Mouse (Mus musculus) large intestine, adult 2 months (tissue): Measurements from ENCODE around the gene Serping1. TPM values are rescaled to one million over a fixed set of nuclear protein-coding genes. Genes with fewer than 3 reads are reported as not detected.
"Not testable (repeated sequence)": the region's sequence is repeated elsewhere in the genome, so short reads cannot be mapped to it uniquely, and the experiment has no call there.

Source experiments
- DNase-seq: peaks from one replicate; pipeline ENCODE4 v3.0.0-alpha.2; 2012; ENCODE audit warnings: low read depth, low spot score
- WGBS: fragments of 180-500 bp; shearing (Covaris S2); methylation state at CpG from one replicate; pipeline ENCODE4 v1.1.7; 2018; 5-methylcytosine and 5-hydroxymethylcytosine counted together
- polyA plus RNA-seq: library from polyadenylated mRNA; depleted of rRNA; stranded (reverse); fragments of >200 nt; gene quantifications from 2 replicates; pipeline ENCODE4 v1.2.3, GENCODE M21; 2012; rRNA removed

The Serping1 gene
- 146 and 183 TPM in 2 replicates for polyA plus RNA-seq

DNA sequence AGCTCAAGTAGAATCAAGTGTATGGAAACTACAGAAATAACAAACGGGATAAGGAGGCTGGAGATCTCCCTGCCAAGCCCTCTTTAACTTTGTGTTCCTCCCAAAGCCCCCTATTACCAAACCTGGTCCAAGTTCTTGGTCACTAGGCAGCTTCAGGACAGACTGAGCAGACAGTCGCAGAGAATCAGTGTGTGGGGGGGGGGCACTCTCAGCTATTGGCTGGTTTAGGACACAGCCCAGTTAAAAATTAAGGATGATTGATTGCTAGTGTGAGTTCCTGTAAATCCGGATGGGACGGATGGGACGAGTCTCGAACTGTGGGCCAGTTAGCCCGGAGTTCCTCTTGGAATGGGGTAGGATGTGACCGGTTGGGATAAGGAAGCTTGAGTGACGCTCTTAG is at the start of gene Serping1:
Serping1 (minus strand) TSS at position 204 of the 400 bp plus-strand sequence.
- WGBS = 71% methylated on average over 9 of the region's 9 CpGs
- DNase-seq = no peak

GRCm38 (mm10) chr2:84823237-84823636 is 48.0 kb upstream of the Serping1 start:
- WGBS = 24% methylated on average over 2 of the region's 2 CpGs

DNA sequence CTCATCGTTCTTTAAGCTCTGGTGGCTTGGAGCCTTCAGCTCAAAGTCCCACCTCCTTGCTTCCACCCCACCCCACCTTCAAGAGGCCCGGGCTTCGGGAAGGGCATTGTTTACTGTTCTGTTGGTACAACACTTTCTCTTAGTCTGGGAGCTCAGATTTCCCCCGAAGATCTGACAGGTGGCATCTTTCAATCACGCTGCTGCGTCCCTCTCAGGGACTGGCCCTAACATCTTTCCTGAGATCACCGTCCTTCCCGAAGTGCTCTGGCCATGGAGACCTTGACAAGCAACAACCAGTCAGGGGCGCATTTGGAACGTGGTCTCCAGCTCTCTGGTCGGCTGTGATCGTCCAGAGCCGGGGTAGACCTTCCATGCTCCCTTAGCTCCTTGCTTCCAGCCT is 47.3 kb upstream of the Serping1 start, which contains the start of gene Smtnl1:
Smtnl1 (minus strand) TSS at position 101 of the 400 bp plus-strand sequence.
- WGBS = 36% methylated on average over 13 of the region's 13 CpGs
- no peak for DNase-seq

More at GRCm38 (mm10) chr2:84823237-84823636, 48.0 kb upstream of the Serping1 start:
- DNase-seq = no peak

GRCm38 (mm10) chr2:84819861-84820260 is 44.6 kb upstream of the Serping1 start:
- 41% methylated on average over 3 of the region's 3 CpGs for WGBS
- DNase-seq = no peak

- 87% methylated on average over 6 of the region's 6 CpGs for WGBS
- DNase-seq = no peak
These were observed 37.4 kb upstream of the Serping1 start for GRCm38 (mm10) chr2:84812676-84813075.

- no peak for DNase-seq
- 70% methylated on average over 7 of the region's 7 CpGs for WGBS
These were observed 36.6 kb upstream of the Serping1 start for GRCm38 (mm10) chr2:84811880-84812279.

DNA sequence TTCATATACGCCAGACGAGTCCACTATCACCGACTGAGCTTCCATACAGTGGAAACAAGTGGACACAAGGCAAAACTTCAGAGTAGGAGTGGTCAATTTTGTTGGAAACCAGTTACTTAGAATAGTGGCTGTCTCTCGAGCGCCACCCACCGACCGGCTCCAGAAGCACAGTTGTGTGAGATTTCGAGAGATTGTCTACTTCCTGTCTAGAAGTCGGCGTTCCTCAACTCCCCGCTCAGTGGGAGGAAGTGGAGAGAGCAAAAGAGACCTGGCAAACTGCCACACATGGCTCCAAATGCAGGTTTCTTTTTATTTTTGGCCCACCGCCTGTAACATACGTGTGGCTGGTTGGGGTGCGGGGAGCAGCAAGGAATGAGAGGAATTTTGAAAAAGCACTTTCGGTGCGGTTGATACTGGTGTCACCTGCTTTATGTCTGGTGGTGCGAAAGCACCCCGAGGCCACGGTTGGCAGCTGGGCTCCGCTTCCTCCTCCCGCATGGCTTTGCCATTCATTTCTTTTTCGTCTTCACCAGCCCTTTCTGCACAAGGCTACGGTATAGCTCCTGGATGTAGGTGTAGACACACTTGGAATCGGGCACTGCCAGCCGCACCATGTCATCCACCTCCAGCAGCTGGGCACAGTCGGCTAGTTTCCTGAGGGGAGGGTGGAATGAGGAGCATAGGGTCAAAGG is 35.8 kb upstream of the Serping1 start:
- WGBS = 49% methylated on average over 26 of the region's 26 CpGs
- peak; percentile 22 for DNase-seq

GRCm38 (mm10) chr2:84810526-84810885 is 35.3 kb upstream of the Serping1 start:
- no peak for DNase-seq
- 79% methylated on average over 6 of the region's 6 CpGs for WGBS

GRCm38 (mm10) chr2:84809330-84809729 is 34.1 kb upstream of the Serping1 start:
- DNase-seq = no peak

DNA sequence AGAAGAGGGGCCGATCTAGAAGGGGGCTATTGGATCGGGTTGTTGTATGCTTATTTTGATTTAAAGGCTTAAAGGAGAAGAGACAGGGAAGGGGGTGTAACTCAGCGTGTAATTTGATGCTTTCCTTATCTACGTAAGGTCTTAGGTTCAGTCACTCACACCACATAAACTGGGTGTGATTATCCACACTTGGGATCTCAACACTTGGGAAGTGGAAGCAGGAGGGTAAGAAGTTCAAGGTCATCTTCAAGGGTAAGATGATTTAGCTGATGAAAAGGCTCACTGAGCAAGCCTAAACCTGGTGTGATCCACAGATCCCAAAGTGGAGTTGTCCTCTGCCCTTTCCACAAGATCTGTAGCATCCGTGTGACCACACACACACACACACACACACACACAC is 31.3 kb upstream of the Serping1 start:
- no peak for DNase-seq
- WGBS = 73% methylated on average over 5 of the region's 5 CpGs

DNA sequence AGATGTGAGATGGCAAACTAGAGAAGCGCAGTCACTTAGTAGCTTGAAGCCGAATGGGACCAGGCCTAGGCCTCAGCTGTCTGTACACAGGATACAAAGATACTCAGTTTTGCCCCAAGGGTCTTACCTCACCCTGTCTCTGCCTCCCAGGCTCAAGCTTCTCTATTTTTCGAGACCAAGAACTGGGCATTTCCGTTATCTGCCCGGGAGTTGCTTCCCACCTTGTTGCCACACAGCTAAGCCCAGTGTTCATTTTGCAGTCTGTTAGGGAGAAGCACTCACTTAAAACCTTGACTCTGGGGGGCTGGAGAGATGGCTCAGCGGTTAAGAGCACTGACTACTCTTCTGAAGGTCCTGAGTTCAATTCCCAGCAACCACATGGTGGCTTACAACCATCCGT is 28.7 kb upstream of the Serping1 start:
- 91% methylated on average over 7 of the region's 7 CpGs for WGBS
- DNase-seq = no peak

DNA sequence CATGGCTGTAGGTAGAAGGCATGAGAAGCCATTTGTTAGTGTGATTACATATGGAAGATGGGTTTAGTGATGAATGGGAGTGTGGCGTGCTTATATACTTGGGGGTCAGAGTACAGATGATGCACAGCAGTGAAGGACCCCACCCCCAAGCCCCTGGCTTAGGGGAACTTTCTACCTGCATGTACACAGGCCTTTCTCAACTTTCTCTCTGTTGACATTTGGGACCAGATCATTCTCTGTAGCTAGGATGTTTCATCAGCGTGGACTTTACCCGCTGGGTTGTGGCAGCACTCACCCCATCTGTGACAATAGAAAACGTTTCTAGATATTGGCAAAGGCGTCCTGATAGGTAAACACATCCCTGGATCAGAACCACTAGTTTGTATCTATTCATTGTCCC is 26.0 kb upstream of the Serping1 start:
- 73% methylated on average over 5 of the region's 5 CpGs for WGBS
- DNase-seq = not testable (repeated sequence)

- 57% methylated on average over 4 of the region's 4 CpGs for WGBS
- peak; percentile 21 for DNase-seq
These were observed 25.1 kb upstream of the Serping1 start for GRCm38 (mm10) chr2:84800304-84800703.

- peak; percentile 74 for DNase-seq
- WGBS = under 1% methylated on average over 16 of the region's 16 CpGs
These were observed 23.9 kb upstream of the Serping1 start for GRCm38 (mm10) chr2:84799041-84799561.

GRCm38 (mm10) chr2:84798493-84798921 is 23.3 kb upstream of the Serping1 start, which contains the start of gene Ube2l6:
Ube2l6 (plus strand) TSS chr2:84798828.
- DNase-seq = peak; percentile 29
- WGBS = 1% methylated on average over 21 of the region's 21 CpGs

DNA sequence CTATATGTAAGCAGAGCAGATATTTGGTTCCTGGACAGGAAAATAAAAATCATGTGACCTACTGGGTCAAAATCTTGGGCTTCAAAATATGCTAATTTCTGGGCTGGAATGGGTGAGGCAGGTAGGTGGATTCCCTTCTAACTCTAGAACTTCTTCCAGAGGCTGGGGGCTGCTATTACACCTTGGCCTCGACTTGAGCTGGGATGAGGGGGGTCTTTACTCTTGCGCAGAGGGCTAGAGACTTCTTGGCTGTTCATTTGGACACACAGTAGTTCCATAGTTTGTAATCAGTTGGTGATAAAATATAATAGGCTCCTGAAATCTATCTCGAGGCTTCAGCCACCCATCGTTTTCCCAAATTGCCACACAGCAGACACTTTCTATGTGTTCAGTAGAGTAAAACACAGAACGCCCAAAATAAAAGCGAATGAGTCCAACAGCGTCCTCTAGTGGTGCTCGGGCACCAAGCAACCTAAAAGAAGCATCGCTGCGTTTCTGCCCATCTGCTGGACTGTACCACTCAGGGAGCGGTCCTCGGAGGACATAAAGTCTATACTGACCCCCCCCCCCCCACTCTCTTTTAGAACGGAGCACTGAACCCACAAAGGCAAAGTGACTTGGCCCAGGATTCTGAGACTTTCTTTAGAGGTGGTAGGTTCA is 22.7 kb upstream of the Serping1 start:
- DNase-seq = peak; percentile 45
- WGBS = 13% methylated on average over 13 of the region's 13 CpGs

DNA sequence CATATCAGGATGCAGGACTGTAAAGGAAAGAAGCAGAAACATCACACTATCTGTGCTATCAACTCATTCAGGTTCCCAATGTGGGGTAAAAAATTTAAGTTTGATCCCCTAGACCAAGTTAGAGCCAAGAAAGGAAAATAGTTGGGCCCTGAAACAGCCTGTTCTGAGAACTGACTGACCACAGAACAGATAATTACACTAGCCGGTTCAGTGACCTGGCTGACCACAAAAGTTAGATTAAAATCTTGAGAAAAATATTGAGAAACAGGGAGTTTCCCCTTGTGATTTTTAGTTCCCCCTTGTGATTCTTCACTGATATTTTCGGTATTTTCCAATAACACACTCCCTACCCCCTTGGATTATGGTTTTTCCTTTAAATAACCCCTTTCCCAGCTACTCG is 18.6 kb upstream of the Serping1 start:
- WGBS = 81% methylated on average over 3 of the region's 3 CpGs
- no peak for DNase-seq

- DNase-seq = no peak
- 91% methylated on average over 3 of the region's 3 CpGs for WGBS
These were observed 17.9 kb upstream of the Serping1 start for GRCm38 (mm10) chr2:84793154-84793553.

- DNase-seq = no peak
- 37% methylated on average over 3 of the region's 3 CpGs for WGBS
These were observed 17.3 kb upstream of the Serping1 start for GRCm38 (mm10) chr2:84792516-84792915.

DNA sequence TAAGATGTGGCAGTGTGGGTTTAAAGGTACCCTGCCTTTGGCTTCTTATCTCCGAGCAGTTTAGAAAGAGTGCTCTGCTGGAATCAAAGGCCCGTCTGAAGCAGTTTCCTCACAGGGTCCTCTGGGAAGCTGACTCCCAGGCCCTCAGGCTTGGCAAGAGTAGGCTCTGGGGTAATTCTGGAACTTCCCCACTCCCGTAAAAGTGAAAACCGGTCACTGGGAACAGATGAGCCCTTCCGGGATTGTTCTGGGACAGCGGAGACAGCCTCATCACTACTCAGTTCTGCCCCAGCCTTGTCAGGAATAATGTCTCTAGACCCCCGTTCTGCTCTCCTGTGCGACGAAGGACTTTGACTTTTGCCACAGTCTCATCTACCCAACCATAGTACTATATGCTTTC is 15.2 kb upstream of the Serping1 start:
- no peak for DNase-seq

GRCm38 (mm10) chr2:84788316-84788715 is 13.1 kb upstream of the Serping1 start:
- DNase-seq = no peak
- 41% methylated on average over 3 of the region's 3 CpGs for WGBS

More for the DNA sequence above, 15.2 kb upstream of the Serping1 start:
- 62% methylated on average over 9 of the region's 9 CpGs for WGBS
